Mouse (Mus musculus) spleen, adult 12 weeks (tissue): ENCODE data around the gene Gab2.
"Not testable (repeated sequence)": the region's sequence is repeated elsewhere in the genome, so short reads cannot be mapped to it uniquely, and the experiment has no call there.

ENCODE experiments used
- DNase-seq: peaks from one replicate; pipeline ENCODE4 v3.0.0; 2022; ENCODE audit warnings: low spot score

The Gab2 gene

DNA sequence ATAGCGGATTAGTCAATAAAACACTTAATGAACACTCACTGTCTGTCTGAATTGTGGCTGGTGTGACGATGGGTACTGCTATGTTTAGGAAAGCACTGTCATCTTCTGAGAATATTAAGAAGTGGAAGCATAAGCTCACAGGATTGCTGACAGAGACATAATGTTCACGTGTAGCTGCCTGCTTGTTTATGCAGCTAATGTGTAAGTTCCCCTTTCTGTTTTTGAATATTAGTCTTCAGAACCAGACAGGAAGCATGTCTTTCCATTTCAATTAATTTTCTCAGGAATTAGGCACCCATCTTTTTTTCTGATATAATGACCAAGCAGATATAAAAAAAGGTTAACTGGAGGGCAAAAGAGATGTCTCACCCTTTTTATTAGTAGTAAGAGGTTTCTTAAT, 55.1 kb downstream of the Gab2 start:
- no peak for DNase-seq

DNA sequence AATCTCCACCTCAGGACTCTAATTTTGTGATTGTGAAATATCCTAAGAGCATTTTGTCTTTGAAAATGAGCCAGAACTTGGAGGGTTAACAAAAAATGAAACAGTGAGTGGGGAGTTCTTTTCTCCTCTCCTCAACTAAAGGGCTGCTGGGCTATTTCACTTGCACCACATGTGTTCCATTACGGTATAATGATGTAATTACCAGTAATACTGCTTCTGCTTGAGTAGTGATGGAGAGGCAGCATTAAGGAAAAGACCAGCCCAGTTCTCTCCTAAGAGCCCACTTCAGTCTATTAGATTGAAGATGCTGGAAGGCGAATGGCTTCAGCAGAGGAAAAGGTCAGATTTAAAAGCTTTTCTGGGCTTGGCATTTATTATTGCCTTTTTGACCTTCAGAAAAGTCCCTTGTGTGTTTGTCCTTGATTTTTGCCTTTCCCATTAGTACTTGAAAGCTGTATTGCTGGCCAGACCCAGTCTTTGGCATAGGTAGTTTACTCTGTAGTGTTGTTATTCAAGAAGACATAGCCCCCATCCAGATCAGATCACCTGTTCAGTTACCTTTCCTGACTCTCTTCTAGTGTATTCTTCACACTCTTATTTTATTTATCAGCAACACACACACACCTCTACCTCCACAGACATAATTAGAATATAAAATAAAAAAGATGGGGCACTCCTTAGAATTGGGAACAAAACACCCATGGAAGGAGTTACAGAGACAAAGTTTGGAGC, 69.9 kb downstream of the Gab2 start:
- no peak for DNase-seq

DNA sequence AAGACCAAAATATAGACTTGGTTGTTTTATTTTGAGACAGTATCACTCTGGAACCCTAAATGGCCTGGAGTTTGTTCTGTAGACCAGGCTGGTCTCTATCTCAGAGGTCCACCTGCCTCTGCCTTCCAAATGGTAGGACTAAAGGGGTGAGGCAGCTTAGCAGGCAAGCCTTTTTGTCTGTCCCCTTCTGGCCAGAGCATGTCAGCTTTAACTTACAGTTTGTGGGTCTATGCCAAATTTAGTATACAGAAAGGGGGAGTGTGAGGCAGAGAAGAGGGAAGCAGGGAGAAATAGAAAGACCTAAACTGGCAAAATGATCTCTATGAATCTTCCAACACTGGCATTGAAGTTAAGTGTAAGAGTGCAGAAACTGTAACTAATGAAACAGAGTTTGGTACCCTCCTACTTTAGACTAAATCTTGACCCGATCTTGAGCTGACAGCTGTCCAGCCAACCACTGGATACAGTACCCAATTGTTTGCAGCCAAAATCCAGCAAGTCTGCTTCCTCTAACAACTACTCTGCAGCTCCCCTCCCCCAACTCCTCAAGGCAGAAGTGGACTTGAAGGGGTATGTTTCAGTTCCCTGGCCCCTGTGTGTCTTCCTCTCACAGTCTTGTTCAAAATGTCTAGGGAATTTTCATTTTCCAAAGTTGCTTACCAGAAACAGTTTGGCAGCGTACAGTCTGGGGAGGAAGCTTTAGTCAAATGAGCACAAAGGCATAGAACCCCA, 73.5 kb downstream of the Gab2 start:
- no peak for DNase-seq

DNA sequence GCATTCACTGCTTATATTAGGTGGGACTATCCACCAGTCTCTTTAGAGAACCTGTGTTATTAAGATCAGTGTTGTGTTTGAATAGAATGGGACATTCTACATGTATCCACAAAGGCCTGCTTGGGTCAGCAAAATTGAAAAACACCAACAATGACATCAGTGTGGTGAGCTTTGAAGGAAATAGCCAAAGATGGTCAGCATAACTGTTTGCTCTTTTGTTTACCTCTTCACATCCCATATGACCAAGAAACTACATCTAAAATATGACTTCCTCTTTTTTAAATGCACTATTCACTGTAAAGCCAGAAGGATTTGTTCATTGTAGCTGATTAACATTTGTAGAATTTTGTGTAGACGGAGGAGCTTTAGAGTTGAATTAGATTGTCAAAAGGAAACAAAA, 82.9 kb downstream of the Gab2 start:
- no peak for DNase-seq

DNA sequence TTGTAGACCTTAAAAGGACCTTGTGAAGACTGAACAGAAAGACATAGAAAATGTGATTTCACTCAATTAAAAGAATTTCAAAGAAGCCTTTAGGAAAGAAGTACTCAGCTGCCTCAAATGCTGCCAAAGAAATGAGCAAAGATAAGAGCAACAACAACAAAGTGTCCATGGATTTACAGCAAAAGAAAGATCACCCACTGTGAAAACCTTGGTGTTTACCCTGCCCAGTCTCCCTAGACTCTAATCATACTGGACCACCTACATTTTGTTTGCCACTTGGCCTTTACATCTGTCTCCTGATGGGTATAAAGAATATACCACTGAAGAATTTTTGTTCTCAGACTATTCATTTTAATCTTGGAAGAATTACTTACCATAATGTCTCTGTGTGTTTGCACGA, 89.7 kb downstream of the Gab2 start:
- DNase-seq = no peak

DNA sequence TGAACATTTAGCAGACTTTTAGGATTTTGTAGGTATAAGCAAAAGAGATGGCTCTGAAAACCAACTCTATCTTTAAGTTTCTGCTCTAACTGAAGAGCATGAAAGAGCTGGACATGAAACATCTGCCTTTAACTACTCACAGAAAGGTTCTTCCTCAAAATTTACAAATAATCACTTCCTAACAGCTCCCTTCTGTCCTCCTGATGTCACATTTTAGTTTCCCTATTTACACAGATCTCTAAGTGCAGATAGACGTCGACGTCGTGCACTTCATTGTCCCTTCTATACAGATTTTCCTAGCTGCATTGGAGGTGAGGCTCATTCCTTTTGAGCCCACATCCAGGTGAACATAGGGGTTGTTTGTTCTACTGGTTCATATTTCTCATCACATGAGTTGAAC, 90.3 kb downstream of the Gab2 start:
- no peak for DNase-seq

DNA sequence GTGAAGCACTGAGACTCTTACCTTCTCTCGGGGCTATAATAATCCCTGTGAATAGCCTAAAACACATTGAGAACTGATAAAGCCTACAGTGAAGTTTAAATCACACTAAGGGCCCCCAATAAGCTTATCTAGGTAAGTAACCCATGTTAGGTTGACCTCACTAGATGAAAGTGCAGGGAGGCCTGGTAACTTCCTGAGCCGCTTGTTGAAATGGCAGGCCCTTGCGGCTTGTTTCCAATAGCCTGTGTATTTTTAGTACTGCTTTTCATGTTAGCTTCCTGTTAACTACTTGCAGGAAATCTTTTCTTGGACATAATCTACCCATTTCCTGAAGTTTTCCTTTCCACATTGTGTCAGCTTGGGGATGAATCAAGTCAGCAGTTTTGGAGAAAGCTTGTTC, 90.7 kb downstream of the Gab2 start:
- DNase-seq = no peak

DNA sequence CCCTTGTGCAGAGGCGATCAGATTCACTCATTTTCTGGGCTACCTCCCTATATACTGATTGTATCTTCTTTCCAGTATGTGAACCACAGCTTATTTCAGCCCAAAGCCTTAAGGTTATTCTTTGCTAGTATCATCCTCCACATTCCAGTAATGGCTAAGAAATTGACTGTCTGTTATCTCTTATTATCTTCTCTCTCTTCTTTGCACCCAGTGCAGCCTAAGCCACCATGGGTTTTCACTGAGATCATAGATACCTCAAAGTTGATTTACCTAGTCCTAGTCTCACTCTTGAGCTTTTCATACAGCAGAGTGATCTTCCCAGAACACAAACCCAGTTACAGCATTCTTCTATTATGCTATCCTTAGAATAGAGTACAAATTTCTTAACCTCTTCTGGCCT, 100.5 kb downstream of the Gab2 start:
- no peak for DNase-seq

DNA sequence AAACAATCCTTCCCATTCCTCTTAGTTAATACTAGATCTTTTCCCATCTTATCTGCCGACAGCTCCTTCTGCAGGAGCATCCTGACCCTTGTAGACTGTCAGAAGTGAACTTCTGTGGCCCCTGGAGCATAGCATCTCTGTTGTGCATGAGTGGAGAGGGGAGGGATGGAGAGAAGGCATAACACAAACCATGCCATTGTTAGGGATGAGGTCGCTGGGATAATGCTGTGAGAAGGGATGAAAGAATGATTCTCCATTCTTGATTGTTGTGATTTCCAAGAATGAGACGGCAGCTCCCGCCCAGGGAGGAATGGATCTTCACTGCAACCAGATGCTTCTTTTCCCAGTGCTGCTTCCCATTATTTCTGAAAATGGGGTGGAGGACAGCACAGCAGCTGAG, 102.0 kb downstream of the Gab2 start:
- DNase-seq = no peak

DNA sequence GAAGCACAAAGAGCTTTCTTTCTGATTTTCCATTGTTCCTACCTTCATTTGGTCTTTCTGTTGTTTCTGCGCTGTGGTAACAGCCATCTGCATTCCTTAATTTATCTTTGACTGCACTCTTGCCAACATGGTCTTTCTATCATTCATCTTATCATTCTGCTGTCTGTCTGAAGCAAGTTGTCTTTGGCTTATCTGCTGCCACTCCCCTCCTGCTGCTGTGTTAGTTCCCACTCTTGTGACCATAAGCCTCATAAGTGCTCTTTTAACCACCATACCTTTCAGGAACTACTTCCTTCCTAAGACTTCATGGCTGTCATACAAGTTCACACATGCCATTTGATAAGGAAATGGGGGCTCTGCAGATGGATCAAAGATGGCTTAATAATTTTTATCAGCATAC, 102.6 kb downstream of the Gab2 start:
- DNase-seq = no peak

DNA sequence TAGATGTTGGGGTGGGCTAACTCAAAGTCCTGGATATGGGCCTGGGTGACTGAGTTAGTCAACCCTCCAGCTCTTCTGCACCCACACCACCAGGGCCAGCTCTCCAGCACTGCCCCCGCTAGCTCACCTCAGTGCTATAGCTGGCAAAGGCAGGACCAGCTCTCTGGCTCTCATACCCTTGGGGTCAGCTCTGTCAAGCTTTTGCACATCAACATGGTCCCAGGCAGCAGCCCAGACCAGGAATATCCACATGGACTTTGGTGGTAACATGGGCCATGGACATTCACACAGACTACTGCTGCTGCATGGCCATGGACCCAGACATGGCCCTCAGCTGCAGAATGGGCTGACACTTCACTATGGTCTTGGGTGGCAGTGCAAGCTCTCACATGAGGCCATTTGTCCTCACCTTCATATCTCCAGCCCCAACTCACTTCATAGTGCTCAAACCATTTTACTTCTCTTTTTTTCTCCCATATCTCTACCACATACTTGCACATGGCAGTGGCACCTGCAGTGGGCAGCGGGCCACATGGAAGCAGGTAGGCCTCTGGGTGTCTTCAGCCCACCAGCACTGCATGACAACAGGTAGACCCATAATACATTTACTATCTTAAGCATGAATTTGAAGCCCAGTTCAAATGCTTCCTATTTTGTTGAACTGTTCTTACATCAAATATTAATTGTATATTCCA, 106.1 kb downstream of the Gab2 start:
- DNase-seq = no peak

DNA sequence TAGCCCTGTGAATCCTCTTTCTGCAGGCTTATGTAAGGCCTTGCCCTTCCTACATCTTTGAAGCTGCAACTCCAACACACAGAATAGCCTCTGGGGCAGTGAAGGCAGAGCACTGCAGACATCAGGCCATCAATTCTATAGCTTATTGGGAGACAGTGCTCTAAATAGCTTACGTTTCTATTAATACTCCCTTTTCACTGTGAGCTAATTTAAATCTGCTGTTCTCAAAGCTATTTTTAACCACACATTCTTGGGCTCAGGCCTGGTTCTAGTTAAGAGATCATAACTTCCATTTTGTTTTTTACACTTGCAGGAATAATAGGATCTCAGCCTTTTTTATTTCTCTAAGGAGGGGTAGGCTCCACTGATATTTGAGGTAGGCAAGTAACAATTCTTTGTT, 107.7 kb downstream of the Gab2 start:
- DNase-seq = no peak

DNA sequence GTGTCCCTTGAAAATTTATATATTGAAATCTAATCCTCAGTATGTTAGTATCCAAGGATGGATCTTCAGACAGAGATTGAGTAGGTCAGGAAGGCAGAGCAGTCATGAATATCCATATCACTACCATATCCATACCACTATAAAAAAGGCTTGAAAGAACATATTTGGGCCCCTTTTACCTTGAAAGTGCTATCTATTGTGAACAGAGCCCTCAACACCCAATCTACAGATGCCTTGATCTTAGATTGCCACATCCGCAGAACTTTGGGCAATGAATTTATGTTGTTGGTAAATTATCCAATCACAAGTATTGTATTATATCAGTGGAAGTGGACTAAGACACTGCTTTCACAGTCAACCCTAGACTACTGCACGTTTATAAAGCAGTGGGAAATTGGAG, 122.5 kb downstream of the Gab2 start:
- DNase-seq = no peak

DNA sequence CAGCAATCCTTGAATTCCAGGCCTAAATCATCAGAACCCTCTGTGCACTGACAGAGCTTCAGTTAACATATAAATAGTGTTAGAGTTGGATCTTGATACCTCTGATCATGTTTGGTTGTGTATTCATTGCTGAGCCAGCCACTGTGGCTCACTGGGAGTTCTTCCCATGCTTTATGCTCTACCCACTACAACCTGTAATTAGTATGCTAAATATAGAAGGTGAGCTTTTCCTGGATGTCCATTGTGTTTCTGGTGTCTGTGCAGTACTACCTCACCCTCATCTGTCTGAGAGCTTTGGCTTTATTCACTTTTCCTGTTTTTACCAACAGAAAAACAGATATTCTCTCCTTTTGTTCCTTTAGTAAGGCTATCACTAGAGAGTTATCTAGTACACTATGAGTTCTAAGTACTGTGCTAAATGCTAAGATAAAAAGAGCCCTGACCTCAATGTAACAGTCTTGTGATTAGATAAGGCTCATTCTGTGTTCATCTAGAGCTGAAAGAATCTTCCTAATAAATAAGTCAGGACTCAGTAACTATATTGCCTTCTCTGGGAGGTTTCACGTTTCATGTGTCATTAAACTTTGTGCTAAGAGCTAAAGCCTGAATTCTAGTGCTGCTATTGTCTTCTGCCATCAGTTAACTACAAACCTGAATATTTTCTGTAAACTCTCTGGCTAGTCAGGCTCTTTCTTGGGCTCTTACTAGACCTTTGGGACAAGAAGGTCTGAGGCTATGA, 127.6 kb downstream of the Gab2 start:
- DNase-seq = no peak

DNA sequence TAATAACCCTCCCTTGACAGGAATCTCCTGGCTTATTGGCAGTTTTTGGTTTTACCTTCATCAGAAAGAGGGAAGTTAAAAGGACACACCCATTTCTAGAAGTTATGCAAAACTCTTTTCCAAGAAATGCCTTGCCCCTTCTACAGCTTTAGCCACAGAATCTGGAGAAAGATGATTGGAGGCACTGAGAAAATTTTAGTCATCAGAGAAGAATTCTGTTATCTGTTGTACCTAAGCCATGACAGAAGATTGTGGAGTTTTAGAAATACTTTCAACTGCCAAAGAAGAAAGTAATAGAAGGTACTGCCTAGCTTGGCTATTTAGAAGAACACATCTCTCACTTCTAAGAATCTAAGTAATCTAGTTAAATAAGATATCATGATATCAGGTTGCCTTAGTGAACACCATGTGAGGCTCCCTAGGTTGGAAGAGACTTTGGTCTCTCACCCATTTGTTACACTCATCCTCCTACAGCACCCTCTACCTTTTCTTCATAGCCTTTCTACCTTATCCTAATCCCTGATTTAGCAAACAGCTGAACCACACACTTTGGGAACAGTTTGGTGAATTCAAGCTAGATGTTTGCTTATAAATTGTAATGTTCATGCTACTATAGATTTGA, 128.8 kb downstream of the Gab2 start:
- no peak for DNase-seq

DNA sequence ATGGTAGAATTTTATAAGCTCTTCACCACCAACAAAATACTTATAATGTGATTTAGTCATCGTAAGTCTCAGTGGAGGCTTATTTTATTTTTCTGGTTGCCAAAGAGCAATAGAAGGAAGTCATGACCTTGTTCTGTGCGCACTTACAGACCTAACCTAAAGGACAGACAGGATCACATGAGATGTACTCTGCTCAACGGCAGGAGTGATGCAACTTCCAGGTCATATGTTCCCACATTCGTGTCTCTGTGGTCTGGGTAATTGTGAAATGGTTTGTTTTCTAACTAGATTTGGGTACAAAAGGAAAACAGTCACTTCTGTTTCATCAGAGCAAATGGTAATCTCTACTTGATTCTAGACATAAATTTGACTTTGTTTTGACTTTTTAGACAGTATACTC, 129.7 kb downstream of the Gab2 start:
- no peak for DNase-seq

DNA sequence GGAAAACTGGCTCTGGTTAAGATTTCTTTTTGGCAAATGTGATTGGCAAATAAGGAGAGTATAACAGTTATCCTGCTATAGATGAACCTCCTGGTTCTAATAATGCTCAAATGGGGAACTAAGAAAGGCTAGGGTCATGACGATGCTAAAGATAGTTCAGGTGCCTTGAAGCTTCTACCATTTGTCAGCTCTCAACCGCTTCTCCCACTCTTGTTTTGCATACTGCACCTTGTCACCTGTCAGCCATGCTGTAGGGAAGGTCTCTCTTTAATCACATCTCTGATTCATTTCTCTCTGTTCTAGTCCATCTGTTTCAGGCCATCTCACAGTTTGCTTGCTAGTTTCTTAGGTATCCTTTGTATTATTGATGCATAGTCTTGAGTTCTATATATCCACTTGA, 142.4 kb downstream of the Gab2 start:
- DNase-seq = no peak

DNA sequence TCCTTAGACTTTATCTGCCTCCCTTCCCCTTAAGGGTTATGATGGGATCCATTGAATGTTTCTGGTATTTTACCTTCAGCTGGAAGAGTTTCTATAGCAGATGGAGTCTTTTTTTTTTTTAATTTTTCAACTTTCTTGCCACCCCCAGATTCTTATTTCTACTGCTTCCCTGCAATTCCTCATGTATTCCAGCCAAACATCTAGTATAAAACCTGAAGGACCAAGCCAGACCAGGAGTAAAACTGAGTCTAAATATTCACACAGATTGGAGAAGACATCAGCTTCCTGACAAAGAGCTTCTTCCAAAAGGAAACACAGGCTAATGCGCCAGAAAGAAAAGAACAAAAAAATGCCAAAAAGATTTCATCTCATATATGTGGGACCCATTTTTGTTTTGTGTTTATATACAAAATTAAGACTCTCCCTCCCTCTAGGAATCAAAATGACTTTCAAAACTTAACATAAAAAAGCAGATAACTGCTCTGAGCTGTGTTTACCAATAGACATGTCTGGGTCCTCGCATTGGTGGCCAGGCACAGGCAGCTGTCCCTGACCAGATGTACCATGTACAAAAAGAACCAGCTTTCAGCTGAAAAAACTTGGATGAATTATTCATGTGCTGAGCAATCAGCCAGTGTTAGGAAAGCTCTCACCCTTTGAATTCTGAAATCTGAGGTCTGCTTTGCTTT, 164.0 kb downstream of the Gab2 start:
- no peak for DNase-seq

DNA sequence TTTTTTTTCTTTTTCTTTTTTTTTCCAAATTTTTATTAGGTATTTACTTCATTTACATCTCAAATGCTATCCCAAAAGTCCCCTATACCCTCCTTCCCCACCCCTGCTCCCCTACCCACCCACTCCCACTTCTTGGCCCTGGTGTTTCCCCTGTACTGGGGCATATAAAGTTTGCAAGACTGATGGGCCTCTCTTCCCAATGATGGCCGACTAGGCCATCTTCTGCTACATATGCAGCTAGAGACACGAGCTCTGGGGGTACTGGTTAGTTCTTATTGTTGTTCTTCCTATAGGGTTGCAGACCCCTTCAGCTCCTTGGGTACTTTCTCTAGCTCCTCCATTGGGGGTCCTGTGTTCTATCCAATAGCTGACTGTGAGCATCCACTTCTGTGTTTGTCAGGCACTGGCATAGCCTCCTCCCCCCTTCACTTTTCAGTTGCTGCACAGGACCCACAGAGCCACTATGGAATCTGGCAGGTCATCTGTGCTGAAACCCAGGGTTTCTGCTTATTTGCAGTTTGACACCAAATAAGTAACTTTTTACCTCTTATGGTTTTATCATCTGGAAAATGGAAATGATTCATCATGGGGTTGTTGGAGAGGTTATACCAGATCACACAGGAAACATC, 164.7 kb downstream of the Gab2 start:
- not testable (repeated sequence) for DNase-seq

DNA sequence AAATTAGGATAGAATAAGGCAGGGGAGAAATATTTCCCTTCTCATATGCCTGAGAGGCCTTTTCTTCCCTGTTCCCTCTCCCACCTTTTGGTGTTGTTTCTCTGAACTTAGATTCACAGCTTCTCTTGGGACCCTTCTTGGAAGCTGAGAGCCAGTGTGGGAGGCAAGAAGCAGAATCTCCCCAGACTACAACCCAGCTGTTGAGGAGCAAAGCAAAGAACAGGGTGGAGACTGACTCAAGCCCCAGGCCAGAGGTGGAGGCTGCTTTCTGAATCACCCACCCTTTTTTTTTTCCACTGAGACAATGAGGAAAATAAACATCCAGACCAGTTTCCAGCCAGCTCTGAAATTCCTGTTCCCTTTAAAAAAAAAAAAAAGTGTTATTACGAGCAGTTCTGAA, 166.3 kb downstream of the Gab2 start:
- DNase-seq = no peak

DNA sequence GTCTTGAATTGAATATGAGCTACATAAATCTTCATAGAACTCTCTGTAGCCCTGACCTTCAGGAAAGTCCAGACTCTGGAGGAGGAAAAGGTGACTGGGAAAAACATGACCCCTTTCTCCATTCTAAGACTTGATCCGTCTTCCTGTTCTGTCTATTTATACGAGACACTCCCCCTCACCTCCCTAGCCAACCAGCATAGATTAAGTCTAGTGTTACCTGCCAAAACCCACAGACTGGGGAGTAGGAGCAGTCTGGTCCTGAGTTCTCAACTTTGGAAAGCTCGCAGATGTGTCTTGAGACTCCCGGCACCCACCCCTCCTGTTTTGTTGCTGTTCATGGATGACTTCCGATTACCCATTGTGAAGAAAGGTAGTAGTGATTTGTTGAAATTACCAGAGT, 166.8 kb downstream of the Gab2 start:
- DNase-seq = no peak
